Mouse (Mus musculus) urinary bladder, adult 18-20 months (tissue): ENCODE results near the gene Crybg2.

Experiments used
- DNase-seq, 2 experiments: peaks; one replicate each; pipeline ENCODE4 v3.0.0; 2022; ENCODE audit warnings: low spot score in 2 of 2, mixed read lengths in 2 of 2

Crybg2 gene

DNA sequence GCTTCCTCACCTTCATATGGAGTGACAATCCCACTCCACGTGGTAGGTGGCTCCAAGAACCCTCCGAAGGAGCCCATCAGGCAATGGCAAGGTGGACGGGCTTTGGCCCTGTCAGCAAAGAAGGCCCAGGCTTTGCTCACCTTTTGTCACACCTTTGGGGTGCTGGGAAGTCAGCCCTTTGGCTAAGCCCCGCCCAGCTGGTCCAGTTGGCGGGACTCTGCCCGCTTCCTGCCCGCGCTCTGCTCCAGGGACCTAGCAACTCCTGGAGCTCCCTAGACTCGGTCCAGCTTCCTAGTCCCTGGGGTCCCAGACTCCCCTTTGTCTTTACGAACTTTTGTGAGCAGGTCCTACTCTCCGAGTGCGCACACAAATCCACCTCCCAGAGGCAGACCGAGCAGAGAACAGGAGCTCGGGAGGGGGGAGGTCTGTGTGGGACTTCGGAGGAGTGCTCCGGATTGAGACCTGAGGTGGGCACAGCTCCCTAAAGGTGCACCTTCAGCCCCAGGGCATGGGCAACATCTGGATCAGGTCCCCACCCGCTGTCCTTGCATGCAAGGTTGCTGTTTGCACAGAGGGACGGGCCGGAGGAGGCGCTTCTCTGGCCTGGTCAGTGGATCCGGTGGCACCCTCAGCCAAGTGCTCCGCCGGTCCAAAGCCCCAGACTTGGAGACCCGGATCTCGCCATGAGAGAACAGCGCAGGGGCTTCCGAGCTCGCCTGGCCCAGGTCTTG is at the start of gene Crybg2:
Gene Crybg2, plus strand, starts transcription at position 681 of the 731 bp plus-strand sequence.
- no peak for DNase-seq

DNA sequence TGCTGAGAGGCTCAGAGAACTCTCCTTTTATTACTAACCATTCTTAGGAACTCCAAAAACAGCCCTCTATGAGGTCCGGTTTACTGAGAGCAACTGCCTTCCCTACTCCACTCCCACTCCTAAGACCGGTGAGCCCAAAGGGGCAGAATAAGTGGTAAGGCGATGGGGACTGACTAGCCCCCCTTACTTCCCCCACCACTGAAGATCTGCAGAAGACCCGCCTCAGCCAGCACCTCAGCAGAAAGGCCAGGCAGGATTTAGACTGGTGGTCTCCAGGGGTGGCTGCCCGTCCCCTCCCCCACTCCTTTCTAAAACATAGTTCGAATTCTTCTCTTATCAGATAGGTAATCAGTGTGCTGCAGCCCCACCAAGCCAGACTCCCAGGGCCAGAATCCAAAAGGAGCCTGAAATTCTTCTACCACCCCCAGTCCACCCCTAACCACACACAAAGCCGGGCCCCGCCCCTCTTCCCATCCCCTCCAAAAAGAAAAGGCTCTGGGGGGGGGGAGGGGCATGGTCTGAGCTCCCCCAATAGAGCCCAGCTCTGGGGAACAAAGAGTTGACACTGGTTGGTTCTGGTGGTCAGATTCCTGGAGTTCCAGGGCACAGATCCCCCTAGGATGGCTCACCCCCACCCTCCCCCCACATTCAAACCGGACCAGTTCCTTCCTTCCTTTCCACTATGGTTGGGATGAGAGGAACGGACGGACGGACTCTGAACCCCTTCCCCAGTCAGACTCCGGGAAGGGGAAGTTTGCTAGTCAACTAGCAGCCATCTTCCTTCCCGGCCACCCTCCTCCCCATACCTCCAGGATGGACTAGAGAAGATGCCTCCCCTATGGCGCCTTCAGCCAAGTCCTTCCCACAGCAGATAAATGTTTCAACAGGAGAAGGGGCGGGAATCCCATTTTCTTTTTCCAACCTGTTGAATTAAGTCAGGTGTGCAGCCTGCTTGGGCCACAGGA is 48.9 kb upstream of the Crybg2 start:
- DNase-seq: no peak

DNA sequence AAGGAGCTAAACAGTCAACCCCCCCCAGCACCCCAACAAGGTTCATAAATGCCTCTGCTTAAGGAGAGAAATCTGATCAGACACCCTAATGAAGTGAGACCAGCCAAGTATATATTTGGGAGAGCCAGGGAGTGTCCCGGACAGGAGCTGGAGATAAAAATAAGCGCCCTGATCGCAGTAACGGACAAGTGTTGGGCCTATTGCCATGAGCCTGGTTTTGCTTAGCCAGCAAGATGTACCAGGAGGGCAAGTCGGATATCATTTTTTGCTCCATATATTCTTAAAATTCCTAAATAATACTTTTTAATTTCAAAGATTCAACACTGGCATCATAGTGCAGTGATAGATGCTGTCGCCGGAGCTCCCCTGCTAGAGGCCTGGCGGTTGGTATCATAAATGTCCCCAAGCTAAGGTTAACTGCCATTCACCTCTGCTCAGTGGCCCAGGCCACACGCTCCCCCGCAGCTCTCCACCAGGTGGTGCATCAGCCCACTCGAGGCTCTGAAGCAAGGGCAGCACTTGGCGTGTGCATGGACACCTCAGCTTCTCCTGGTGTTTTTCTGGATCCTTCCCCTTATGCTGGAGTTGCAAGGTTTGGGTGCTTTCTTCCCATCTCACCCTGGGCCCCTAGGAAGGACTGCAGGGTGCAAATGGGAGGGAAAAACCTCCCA is 47.6 kb upstream of the Crybg2 start:
- DNase-seq: no peak

DNA sequence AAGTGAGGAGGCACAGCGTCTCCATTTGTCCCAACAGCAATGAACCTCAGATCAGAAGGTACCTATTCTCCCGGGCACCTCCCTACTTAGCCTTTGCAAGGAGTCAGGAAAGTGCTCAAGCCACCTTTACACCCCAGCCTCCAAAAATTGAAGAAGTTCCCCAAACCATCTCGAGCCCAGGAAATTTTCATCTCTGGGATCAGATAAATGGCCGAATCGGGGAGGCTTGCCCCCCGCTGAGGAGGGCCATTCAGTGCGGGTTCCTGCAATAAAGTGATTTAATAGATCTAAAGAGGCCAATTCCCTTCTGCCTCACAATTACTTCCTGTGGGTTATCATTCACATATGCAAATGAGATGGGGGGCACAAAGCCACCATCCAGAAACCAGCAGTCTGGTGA is 44.4 kb upstream of the Crybg2 start:
- no peak for DNase-seq

GRCm38 (mm10) chr4:134016767-134017166 is 43.8 kb upstream of the Crybg2 start:
- DNase-seq: no peak

- no peak for DNase-seq
Measured at GRCm38 (mm10) chr4:134017201-134017865, 43.3 kb upstream of the Crybg2 start.

- no peak for DNase-seq
Measured at GRCm38 (mm10) chr4:134018038-134018778, 42.4 kb upstream of the Crybg2 start.

- no peak for DNase-seq
Measured at GRCm38 (mm10) chr4:134018779-134019145, 41.9 kb upstream of the Crybg2 start, which contains the start of gene Lin28a. Gene Lin28a (minus strand): TSS chr4:134018841.

DNA sequence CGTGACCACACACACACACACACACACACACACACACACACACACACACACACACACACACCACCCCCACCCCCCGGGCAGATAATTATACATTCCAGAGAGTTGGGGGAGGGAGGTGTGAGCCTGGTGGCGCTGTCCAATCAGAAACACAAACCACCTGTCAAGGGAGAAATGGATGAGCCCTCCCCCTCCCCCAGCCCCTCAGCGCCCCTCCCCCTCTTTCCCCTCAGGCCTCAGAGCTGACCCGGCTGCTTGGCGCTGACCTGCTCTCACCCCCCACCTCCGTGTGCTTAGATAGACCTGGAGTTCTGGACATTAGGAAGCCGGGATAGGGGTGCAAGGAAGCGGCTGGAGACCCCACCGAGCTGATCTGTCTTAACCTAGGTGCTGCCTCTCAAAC is 41.4 kb upstream of the Crybg2 start:
- DNase-seq: no peak

- no peak for DNase-seq
Measured at GRCm38 (mm10) chr4:134019641-134020351, 40.8 kb upstream of the Crybg2 start.

DNA sequence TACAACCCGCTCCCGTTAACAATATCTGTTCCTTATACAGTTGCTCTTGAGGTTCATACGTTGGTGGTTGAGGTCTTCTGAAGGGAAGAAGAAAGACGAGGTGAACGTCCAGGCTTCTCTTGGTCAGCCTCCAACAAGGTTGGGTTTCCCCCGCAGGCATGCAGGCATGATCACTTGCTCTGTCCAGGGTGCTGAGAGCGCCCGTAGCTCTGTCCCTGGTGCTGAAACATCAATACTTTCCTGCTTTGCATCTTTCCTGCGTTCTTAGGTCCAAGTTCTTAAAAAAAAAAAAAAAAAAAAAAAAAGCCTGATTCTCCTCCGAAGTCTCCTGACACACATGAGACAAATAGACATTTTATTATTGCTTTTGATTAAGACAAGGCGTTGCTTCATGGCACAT is 40.0 kb upstream of the Crybg2 start:
- peak; percentile 62 to 81 for DNase-seq

- no peak for DNase-seq
Measured at GRCm38 (mm10) chr4:134025802-134026201, 34.8 kb upstream of the Crybg2 start.

- peak; percentile 43 to 69 for DNase-seq
Measured at GRCm38 (mm10) chr4:134035953-134036352, 24.7 kb upstream of the Crybg2 start.

DNA sequence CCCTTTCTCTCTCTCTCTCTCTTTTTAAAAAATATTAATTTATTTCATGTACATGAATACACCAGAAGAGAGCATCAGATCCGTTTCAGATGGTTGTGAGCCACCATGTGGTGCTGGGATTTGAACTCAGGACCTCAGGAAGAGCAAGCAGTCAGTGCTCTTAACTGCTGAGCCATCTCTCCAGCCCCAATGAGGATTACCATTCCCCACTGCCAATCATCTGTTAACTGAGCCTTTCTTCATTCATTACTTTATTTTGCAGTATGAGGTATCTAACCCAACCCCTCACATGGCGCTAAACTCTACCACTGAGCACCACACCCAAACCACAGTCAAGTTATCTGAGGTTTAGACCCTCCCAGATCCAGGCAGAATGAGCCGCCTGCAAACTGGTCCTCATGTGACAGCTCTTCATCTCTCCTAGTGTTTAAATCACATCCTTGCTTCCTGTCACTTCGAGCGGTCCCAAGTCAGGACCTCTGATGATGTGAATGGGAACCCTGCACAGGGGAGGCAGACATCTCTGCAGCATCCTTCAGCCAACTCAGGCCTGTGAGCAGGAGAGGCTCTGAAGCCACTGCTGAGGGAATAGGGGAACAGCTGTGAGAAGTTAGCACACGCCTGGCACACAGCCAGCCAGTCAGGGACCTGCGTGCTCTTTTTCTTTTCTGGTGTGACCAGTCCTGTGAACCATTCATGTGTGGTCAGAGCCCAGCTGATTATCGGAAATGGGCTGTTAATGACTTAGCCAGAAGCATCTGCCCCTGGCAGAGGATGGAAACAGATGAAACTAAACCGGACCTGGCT is 19.1 kb upstream of the Crybg2 start:
- no peak for DNase-seq

- DNase-seq: no peak
Measured at GRCm38 (mm10) chr4:134043041-134043440, 17.6 kb upstream of the Crybg2 start.

DNA sequence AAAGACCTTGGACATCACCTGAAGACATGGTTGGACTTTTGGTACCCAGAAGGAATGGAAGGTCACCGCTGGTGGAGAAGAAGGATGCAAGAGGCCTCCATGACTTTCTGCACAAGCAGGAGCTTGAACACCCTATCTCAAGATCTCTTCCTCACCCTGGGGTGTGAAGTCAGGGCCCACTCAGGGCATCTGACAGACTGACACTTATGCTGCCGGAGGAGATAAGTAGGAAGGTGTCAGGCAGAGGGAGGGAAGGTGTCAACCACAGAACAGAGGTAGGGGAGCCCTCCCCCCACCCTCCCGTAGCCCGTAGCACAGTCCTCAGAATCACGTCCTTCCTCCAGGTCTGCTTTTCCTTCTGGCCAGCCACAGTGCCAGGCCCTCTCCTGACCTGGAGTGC is 13.0 kb upstream of the Crybg2 start:
- no peak for DNase-seq

DNA sequence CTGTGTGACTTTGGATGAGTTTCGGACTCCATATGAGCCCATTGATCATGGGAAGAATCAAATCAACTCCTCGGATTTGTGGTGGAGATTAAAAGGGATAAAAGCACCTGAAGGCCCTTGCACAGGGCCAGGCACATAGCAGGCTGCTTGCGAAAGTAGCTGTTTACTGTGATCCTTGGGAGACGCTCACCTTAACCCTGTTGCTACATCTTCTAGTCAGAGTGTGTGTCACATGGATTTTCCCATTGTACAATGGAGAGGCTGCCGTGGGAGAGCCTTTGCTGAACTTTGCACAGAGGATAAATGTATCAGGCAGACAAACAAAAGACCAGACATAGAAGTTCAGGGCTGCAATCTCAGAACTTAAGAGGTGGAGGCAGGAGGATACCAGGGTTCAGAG is 8.7 kb upstream of the Crybg2 start:
- DNase-seq: no peak

- no peak for DNase-seq
Measured at GRCm38 (mm10) chr4:134052560-134052959, 8.1 kb upstream of the Crybg2 start.

- DNase-seq: no peak
Measured at GRCm38 (mm10) chr4:134053538-134053937, 7.1 kb upstream of the Crybg2 start, which contains the start of gene Zfp683. Gene Zfp683 (plus strand): TSS chr4:134053838.
